Mouse (Mus musculus): ENCODE data around the gene Ubash3a.

DNA sequence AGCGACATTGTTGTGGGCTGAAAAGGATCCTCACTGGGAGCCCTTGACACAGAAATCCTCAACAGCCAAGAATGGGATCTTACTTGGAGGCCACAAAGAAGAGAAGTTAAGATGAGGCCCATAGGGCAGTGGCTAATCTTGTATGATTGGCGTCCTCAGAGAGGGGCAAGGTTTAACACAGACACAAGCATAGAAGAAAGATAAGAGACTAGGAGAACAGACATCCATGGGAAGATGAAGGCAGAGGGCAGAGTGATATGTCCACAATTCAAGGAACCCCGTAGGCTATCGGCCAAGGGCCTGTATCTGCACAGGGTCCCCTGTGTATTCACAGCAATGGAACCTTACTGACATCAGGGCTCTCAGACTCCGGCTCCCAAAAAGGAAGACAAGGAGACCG, 12.5 kb upstream of the Ubash3a start:
- TF ChIP-seq GATA1 (IDR thresholded peaks at IDR 0.05; ENCODE audit: borderline replicate concordance, low read length), result no peak
- no peak for TF ChIP-seq CTCF (IDR thresholded peaks at IDR 0.05; ENCODE audit: low read depth, low read length)
